Mouse (Mus musculus) neural tube, embryonic 15.5 days (tissue): ENCODE measurements around the gene Ephb4. TPM values are rescaled to one million over a fixed set of nuclear protein-coding genes. Genes with fewer than 3 reads are reported as not detected.

ENCODE experiments used
- ATAC-seq: fragments of 200-750 bp; cut with Nextera tagmentation; 2 replicates; pipeline ENCODE4 v1.8.0; 2017; ENCODE audit warnings: mild to moderate bottlenecking, moderate TSS enrichment, moderate library complexity; ENCODE audit not compliant: low FRiP score
- H3K27ac ChIP-seq: fragments of 300-500 bp; sonication (generic); replicated peaks from 2 replicates; pipeline ENCODE4 v1.5.1; 2015; ENCODE audit warnings: mild to moderate bottlenecking, inconsistent platforms
- H3K27me3 ChIP-seq: fragments of 300-500 bp; sonication (generic); replicated peaks from 2 replicates; pipeline ENCODE4 v1.6.1; 2015; ENCODE audit warnings: inconsistent platforms
- H3K36me3 ChIP-seq: fragments of 300-500 bp; sonication (generic); 2 replicates; pipeline ENCODE4 v1.6.1; 2015; ENCODE audit warnings: inconsistent platforms
- H3K4me1 ChIP-seq: fragments of 300-500 bp; sonication (generic); 2 replicates; pipeline ENCODE4 v1.6.1; 2015; ENCODE audit warnings: inconsistent platforms
- H3K4me2 ChIP-seq: fragments of 300-500 bp; sonication (generic); 2 replicates; pipeline ENCODE4 v1.6.1; 2015; ENCODE audit warnings: inconsistent platforms, mild to moderate bottlenecking, moderate library complexity
- H3K4me3 ChIP-seq: fragments of 300-500 bp; sonication (generic); replicated peaks from 2 replicates; pipeline ENCODE4 v1.5.1; 2015; ENCODE audit warnings: mild to moderate bottlenecking, inconsistent platforms
- H3K9ac ChIP-seq: fragments of 300-500 bp; sonication (generic); replicated peaks from 2 replicates; pipeline ENCODE4 v1.6.1; 2015; ENCODE audit warnings: mild to moderate bottlenecking, inconsistent platforms
- H3K9me3 ChIP-seq: fragments of 300-500 bp; sonication (generic); replicated peaks from 2 replicates; pipeline ENCODE4 v1.6.1; 2016; ENCODE audit warnings: inconsistent platforms
- WGBS: fragments of 180-500 bp; shearing (Covaris S2); methylation state at CpG from one replicate; pipeline ENCODE4 v1.1.7; 2015; ENCODE audit warnings: mixed read lengths; 5-methylcytosine and 5-hydroxymethylcytosine counted together
- polyA plus RNA-seq: library from polyadenylated mRNA; unstranded; fragments of >200 nt; fragmentation: Nextera tagmentation; extraction: Ambion mirVana; gene quantifications from 2 replicates; pipeline ENCODE4 v1.2.1, GENCODE M21; 2015

The Ephb4 gene
- 6.9 and 11.5 TPM in 2 replicates for polyA plus RNA-seq

DNA sequence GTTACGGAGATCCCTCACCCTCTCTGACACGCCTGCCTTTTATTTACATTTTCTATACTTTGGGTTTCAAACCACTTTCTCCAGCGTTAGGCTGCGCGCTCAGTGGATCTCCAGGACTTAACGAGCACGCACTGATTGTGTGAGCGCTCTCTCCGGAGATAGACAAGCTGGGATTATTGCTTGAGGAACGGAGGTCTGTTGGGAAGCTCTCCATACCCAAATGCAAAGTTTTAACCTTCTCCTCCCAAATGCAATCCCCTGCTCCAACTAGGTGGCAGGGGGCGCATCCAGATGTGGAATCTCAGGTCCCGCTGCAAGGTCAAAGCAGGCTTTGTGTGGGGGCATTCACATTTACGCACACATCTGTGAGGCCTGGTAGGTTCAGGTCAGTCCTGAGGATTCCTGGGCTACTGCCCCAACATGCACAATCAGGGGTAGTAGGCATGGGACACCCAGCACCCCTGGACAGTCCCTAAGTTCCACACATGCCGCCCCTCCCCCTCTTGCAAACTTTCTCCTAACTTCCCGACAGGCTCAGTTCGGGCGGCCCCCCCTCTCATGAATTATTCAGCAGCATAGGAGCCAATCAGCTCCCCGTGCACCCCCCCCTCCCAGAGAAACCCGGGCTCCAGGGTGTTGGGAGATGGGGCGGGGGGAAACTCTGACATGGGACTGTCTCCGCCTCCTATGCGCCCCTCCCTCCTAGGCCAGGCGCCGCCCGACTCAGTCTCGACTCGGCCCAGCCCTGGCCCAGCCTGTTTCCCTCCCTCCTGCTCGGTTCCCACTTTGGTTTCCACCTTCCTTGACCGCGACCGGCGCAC lies at the start of gene Ephb4:
Ephb4 (plus strand) TSS at position 726 of the 821 bp plus-strand sequence.
- Histone ChIP-seq H3K27ac (peak within 1 kb of the TSS; percentile 79), H3K9ac (peak within 1 kb of the TSS; percentile 68), H3K36me3 (no peaks in the 10 kb centered on the region), H3K4me1 (peaks cover 43% of the 10 kb centered on the region), H3K9me3 (no peaks in the 10 kb centered on the region), H3K27me3 (peaks cover 26% of the 10 kb centered on the region), H3K4me3 (peak within 1 kb of the TSS; percentile 54), H3K4me2 (peak within 1 kb of the TSS; percentile 94)
- ATAC-seq, result peak; percentile 91
- WGBS, result 1% methylated on average over 32 of the region's 32 CpGs

GRCm38 (mm10) chr5:137301253-137301652 lies 48.7 kb upstream of the Ephb4 start:
- Histone ChIP-seq H3K4me1 (peaks cover 31% of the 10 kb centered on the region), H3K4me3 (no peak overlapping the region), H3K4me2 (no peak overlapping the region), H3K9me3 (no peaks in the 10 kb centered on the region), H3K9ac (no peak overlapping the region), H3K36me3 (peaks cover 75% of the 10 kb centered on the region), H3K27me3 (no peaks in the 10 kb centered on the region), H3K27ac (no peak overlapping the region)
- 64% methylated on average over 21 of the region's 21 CpGs for WGBS
- no peak for ATAC-seq

DNA sequence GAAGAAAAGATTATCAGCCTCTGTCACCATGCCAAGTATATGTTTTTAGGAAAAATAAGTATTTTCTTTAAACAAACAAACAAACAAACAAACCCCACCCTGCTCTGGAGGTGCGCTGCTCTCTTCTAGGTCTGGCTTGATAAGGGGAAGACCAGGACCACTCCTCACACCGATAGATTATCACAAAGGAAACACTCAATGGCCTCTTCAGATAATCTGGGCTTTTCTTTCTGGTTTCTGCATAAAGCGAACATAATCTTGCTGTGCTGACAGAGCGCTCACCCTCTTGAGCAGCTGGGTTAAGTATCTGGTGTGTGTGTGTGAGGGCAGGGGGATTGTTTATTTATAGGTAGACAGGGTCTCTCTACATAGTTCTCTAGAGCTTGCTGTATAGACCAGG lies 46.3 kb upstream of the Ephb4 start:
- no peak overlapping the region for H3K4me3 ChIP-seq
- H3K36me3 ChIP-seq, result peaks cover 52% of the 10 kb centered on the region
- no peaks in the 10 kb centered on the region for H3K9me3 ChIP-seq
- H3K27ac ChIP-seq, result no peak overlapping the region
- no peaks in the 10 kb centered on the region for H3K27me3 ChIP-seq
- no peak overlapping the region for H3K4me2 ChIP-seq
- ATAC-seq, result no peak
- 93% methylated on average over 4 of the region's 4 CpGs for WGBS
- H3K4me1 ChIP-seq, result peaks cover 44% of the 10 kb centered on the region
- H3K9ac ChIP-seq, result no peak overlapping the region

DNA sequence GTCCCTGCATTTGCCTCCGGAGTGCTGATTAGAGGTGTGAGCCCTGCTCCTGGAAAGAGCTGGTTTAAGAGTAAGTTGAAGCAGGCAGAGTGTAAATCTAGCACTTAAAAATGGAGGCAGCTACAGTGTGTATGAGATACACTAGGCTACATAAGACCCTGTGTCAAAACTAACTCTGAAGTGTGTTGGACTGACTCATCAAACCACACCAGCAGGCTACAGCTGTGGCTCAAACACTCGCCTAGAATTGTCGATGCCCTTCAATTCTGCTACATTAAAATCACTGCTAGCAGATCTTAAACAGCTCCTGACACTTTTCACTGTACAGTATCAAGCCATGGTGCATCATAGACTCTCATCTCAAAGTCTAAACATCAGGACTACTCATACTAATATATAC lies 45.7 kb upstream of the Ephb4 start:
- Histone ChIP-seq H3K4me1 (peaks cover 46% of the 10 kb centered on the region), H3K4me3 (no peak overlapping the region; the same call in 1 of the 2 replicates), H3K27ac (no peak overlapping the region), H3K9ac (0 out of 2 replicates have a peak overlapping the region, but pooled peaks have one; percentile 45), H3K9me3 (no peaks in the 10 kb centered on the region), H3K4me2 (peak overlapping the region; percentile 64; the same call in 1 of the 2 replicates), H3K36me3 (peaks cover 51% of the 10 kb centered on the region), H3K27me3 (no peaks in the 10 kb centered on the region)
- 84% methylated on average over 3 of the region's 3 CpGs for WGBS
- no peak for ATAC-seq

DNA sequence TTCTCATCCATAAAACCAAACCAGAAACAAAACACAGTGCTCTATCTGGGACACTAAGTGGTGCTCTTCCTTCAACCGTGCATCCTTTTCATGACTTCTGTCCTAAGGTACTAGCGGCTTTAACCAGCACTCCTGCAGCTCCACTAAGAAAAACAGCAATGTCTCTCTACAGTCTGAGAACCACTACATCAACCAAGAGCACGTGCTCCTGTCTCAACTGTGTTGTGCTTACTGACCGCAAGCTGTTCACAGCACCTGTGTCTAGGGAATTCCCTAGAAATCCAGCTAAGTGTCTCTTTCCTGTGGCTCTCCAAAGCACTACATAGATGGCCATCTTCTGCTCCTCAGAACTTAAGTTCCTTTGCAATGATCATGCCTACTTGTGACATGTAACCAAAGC lies 45.1 kb upstream of the Ephb4 start:
- Histone ChIP-seq H3K27ac (peak overlapping the region; percentile 23; the same call in 1 of the 2 replicates), H3K4me2 (peak overlapping the region; percentile 64), H3K4me1 (peaks cover 46% of the 10 kb centered on the region), H3K9me3 (no peaks in the 10 kb centered on the region), H3K27me3 (no peaks in the 10 kb centered on the region), H3K36me3 (peaks cover 50% of the 10 kb centered on the region), H3K4me3 (peak overlapping the region; percentile 77), H3K9ac (peak overlapping the region; percentile 45)
- no peak for ATAC-seq
- 26% methylated on average over 4 of the region's 4 CpGs for WGBS

GRCm38 (mm10) chr5:137305822-137306221 lies 44.1 kb upstream of the Ephb4 start:
- H3K9me3 ChIP-seq, result no peaks in the 10 kb centered on the region
- no peaks in the 10 kb centered on the region for H3K27me3 ChIP-seq
- peak overlapping the region; percentile 95 for H3K9ac ChIP-seq
- 27% methylated on average over 3 of the region's 3 CpGs for WGBS
- H3K27ac ChIP-seq, result no peak overlapping the region
- H3K4me1 ChIP-seq, result peaks cover 46% of the 10 kb centered on the region
- H3K36me3 ChIP-seq, result peaks cover 44% of the 10 kb centered on the region
- peak overlapping the region; percentile 77 for H3K4me3 ChIP-seq
- peak overlapping the region; percentile 64 for H3K4me2 ChIP-seq
- no peak for ATAC-seq

DNA sequence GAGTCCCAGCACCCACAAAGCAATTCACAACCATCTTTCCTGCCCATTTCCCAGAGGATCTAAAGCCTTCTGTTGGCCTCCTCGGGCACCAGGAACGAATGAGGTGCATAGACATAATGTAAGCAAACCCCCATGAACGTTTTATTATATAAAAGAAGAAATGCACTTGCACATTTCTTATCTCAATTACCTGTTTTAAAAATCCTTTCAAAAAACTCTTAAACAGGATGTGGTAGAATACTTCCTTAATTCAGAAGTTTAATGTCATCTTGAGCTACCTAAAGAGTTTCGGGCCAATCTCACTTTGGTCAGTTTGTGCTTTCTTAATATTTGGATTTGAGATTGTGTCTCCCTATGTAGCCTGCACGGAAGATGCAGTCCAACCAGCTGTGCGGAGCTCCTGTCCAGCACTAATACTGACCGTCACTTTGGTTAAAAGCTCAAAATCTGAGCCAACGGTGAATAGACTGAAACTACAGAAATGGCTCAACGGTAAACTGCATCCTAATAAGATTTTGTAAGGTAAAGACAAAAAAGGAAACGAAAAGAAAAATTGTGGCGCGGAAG lies 43.4 kb upstream of the Ephb4 start:
- peak overlapping the region; percentile 64 for H3K4me2 ChIP-seq
- peak overlapping the region; percentile 94 for H3K27ac ChIP-seq
- no peaks in the 10 kb centered on the region for H3K27me3 ChIP-seq
- peak overlapping the region; percentile 95 for H3K9ac ChIP-seq
- ATAC-seq, result no peak
- H3K36me3 ChIP-seq, result peaks cover 37% of the 10 kb centered on the region
- 13% methylated on average over 12 of the region's 12 CpGs for WGBS
- H3K4me1 ChIP-seq, result peaks cover 46% of the 10 kb centered on the region
- no peaks in the 10 kb centered on the region for H3K9me3 ChIP-seq
- H3K4me3 ChIP-seq, result peak overlapping the region; percentile 77

GRCm38 (mm10) chr5:137307071-137307912 lies 42.6 kb upstream of the Ephb4 start, which contains the start of gene Srrt:
Gene Srrt, minus strand, starts transcription at chr5:137307674.
- no peaks in the 10 kb centered on the region for H3K27me3 ChIP-seq
- peak within 1 kb of the TSS; percentile 95 for H3K9ac ChIP-seq
- H3K4me2 ChIP-seq, result peak within 1 kb of the TSS; percentile 64
- no peaks in the 10 kb centered on the region for H3K9me3 ChIP-seq
- peak within 1 kb of the TSS; percentile 94 for H3K27ac ChIP-seq
- ATAC-seq, result peak; percentile 89
- peaks cover 46% of the 10 kb centered on the region for H3K4me1 ChIP-seq
- H3K36me3 ChIP-seq, result peaks cover 29% of the 10 kb centered on the region
- under 1% methylated on average over 53 of the region's 72 CpGs for WGBS
- peak within 1 kb of the TSS; percentile 77 for H3K4me3 ChIP-seq

- no peaks in the 10 kb centered on the region for H3K9me3 ChIP-seq
- peaks cover 19% of the 10 kb centered on the region for H3K36me3 ChIP-seq
- peaks cover 50% of the 10 kb centered on the region for H3K4me1 ChIP-seq
- H3K4me3 ChIP-seq, result peak overlapping the region; percentile 77; the same call in 1 of the 2 replicates
- no peaks in the 10 kb centered on the region for H3K27me3 ChIP-seq
- WGBS, result 98% methylated on average over 4 of the region's 4 CpGs
- peak overlapping the region; percentile 64 for H3K4me2 ChIP-seq
- peak overlapping the region; percentile 94 for H3K27ac ChIP-seq
- H3K9ac ChIP-seq, result no peak overlapping the region; the same call in 1 of the 2 replicates
- no peak for ATAC-seq
Measured at GRCm38 (mm10) chr5:137308356-137308755, 41.6 kb upstream of the Ephb4 start.

DNA sequence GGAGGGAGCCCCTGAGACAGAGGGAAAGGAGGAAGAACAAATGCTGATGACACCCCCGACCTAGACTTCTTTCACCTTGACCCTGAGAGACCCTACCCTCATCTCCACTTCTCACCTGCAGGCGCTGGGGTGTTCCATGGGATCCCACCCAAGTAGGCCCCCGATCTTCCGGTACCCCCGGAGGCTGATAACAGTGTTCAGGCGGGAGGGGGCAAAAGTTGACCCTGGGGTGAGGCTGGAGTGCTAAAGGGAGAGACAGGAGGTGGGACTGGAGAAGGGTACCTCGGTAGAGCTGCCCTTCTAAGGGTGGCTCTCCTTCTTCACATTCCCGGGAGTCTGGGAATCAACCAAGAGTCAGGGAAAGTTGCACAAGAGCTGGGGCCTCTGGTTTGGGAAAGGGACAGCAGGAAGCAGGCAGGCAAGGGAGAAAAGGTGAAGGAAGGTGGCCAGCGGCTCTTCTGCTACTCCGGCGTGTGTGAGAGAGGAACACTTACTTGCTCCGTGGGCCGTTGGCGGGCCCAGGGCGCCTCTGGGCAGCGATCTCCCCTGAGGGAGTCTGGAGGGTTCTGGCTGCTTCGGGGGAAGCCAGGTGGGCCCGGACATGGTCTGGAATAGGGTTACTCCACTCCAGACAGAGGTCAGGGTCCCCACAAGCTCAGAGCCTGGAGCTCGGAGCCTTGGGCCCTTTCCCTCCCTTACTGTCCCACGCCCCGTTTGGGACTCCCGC lies 36.3 kb upstream of the Ephb4 start:
- WGBS, result 3% methylated on average over 22 of the region's 22 CpGs
- Histone ChIP-seq H3K27me3 (no peaks in the 10 kb centered on the region), H3K36me3 (peaks cover 38% of the 10 kb centered on the region), H3K9ac (peak overlapping the region; percentile 46), H3K4me3 (peak overlapping the region; percentile 38), H3K4me1 (peaks cover 28% of the 10 kb centered on the region), H3K4me2 (peak overlapping the region; percentile 56), H3K9me3 (no peaks in the 10 kb centered on the region), H3K27ac (peak overlapping the region; percentile 73)
- peak; percentile 36; the same call in 1 of the 2 replicates for ATAC-seq
